Mouse (Mus musculus) retina, embryonic 14.5 days (tissue): Measurements from ENCODE around the gene Kifc5b.
"Not testable (repeated sequence)": the region's sequence is repeated elsewhere in the genome, so short reads cannot be mapped to it uniquely, and the experiment has no call there.

ENCODE experiments used
- DNase-seq: peaks from one replicate; pipeline ENCODE4 v3.0.0-alpha.2; 2015; ENCODE audit warnings: low spot score

Gene Kifc5b

GRCm38 (mm10) chr17:26919516-26919915, 2.6 kb downstream of the Kifc5b start:
- not testable (repeated sequence) for DNase-seq

- DNase-seq: not testable (repeated sequence)
Observed at GRCm38 (mm10) chr17:26922368-26922767, 5.5 kb downstream of the Kifc5b start.

DNA sequence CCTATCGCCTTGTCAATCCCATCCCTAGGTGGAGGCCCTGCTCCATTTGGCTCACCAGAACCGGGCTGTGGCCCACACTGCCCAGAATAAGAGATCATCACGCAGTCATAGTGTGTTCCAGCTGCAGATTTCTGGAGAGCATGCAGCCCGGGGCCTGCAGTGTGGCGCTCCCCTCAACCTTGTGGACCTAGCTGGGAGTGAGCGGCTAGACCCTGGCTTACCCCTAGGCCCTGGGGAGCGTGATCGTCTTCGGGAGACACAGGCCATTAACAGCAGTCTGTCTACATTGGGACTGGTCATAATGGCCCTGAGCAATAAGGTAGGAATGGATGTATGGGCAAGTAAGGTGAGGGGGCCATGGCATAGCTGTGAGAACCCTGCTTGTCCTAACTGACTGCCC, 8.5 kb downstream of the Kifc5b start:
- DNase-seq: not testable (repeated sequence)

DNA sequence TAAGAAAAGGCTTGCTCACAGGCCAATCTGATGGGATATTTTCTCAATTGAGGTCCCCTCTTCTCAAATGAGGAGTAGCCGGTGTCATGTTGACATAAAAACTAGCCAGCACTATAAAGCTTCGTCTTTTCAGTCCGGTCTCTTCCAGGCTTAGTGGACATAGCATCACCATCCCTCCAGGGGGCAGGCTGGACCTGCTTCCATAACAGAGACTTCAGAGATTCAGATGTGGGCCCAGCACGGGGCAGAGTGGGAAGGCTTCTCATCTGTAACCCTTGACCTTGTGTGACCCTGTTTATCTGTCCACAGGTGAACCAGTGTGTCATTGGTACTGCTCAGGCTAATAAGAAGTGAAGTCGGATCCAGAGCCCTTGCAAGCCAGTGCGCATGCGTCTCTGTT, 14.9 kb downstream of the Kifc5b start:
- peak; percentile 63 for DNase-seq

- DNase-seq: peak; percentile 88
Observed at GRCm38 (mm10) chr17:26932839-26933398, 16.0 kb downstream of the Kifc5b start, which contains the start of gene Phf1. Gene Phf1 (plus strand): TSS chr17:26933052.

- no peak for DNase-seq
Observed at GRCm38 (mm10) chr17:26933419-26933818, 16.5 kb downstream of the Kifc5b start.

- no peak for DNase-seq
Observed at GRCm38 (mm10) chr17:26933885-26934827, 17.3 kb downstream of the Kifc5b start.

DNA sequence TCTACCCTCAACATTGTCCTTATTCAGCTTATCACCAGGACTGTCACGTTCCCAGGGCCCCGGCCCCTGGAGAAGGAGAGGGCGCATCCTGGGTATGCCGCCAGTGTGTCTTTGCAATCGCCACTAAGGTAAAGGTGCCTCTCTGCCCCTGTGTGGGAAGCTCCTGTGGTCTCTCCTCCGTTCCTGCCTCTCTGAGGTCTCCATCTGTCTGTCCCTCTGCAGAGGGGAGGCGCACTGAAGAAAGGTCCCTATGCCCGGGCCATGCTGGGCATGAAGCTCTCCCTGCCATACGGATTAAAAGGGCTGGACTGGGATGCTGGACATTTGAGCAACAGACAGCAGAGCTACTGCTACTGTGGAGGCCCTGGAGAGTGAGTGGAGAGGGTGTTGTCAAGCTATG, 18.1 kb downstream of the Kifc5b start:
- DNase-seq: no peak

- DNase-seq: no peak
Observed at GRCm38 (mm10) chr17:26936453-26936852, 19.6 kb downstream of the Kifc5b start.

GRCm38 (mm10) chr17:26936921-26937695, 20.2 kb downstream of the Kifc5b start:
- DNase-seq: no peak

GRCm38 (mm10) chr17:26937883-26938695, 21.2 kb downstream of the Kifc5b start:
- no peak for DNase-seq

- no peak for DNase-seq
Observed at GRCm38 (mm10) chr17:26938731-26939130, 21.8 kb downstream of the Kifc5b start.

DNA sequence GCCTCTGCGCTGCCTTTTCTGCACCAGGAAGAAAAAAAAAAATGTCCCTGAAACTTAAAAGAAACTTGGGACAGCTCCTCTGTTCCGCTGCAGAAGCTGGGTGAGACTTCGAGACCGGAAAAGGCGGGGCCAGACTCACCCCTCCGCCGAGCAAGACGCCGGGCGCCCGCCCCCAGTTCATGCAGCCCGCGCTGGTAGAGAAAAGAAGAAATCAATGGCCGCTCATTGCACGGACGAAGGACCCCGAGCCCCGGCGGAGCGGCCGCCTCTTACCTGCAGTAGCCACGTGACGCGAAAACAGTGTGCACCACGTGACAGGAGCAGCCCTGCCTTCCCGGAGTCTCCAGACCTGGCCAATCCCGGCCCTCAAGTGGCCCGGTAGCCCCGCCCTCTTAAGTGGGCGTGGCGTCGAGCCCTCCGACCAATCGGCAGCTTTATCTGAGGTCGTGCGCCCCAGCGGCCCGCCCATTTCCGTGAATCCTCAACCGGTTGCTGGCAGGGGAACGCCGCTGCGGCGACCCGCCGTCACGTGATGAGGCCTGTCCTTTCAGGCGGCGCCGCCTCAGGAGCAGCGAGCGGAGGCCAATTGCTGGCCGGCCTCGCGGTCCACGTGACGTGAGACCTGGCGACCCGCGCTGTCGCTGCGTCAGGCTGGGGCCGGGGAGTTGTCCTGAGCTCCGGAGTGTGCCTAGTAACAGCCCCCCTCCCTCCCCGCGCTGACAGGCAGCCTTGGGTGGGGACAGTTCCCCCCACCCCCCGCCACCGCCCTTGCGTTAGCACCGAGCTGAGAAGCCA, 22.5 kb downstream of the Kifc5b start, which contains the start of gene Cuta:
TSS of gene Cuta (minus strand) at position 392 of the 795 bp plus-strand sequence.
- DNase-seq: peak; percentile 100

GRCm38 (mm10) chr17:26939973-26940300, 23.0 kb downstream of the Kifc5b start:
- DNase-seq: no peak

DNA sequence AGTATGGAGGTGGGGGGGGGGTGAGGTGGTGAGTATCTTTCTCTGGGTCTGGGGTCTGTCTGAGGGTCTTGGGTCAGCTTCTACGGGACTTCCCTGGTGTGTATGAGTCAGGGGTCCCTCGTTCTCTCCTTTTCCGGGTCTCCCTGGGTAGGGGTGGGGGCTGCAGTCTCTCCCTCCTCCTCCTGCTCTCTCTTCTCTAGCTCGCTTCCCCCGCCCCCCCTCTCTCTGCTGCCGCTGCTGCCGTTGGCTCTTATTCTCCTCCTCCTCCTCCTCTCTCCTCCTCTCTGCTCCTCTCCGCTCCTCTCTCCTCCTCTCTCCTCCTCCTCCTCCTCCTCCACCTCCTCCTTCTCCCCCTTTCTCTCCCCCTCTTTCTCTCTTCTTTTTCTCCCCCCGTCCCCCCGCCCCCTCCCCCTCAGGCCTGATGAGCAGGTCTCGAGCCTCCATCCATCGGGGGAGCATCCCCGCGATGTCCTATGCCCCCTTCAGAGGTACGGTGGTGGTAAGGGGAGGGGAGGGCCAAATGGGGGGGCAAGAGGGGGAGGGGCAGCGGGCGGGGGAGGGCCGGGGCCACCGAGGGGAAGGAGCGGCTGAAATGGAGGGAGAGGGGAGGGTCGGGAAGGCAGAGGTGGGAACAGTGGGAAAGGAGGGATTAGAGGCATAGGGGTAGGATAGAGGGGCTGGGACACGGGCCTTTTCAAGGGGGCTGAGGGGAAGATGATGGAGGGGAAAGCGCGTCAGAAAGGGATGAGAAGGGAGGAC, 24.3 kb downstream of the Kifc5b start, which contains the start of gene Syngap1:
TSS of gene Syngap1 (plus strand) at position 223 of the 759 bp plus-strand sequence.
- DNase-seq: peak; percentile 29

GRCm38 (mm10) chr17:26941841-26942570, 25.1 kb downstream of the Kifc5b start:
- DNase-seq: peak; percentile 27

- DNase-seq: no peak
Observed at GRCm38 (mm10) chr17:26945824-26946495, 29.1 kb downstream of the Kifc5b start.

DNA sequence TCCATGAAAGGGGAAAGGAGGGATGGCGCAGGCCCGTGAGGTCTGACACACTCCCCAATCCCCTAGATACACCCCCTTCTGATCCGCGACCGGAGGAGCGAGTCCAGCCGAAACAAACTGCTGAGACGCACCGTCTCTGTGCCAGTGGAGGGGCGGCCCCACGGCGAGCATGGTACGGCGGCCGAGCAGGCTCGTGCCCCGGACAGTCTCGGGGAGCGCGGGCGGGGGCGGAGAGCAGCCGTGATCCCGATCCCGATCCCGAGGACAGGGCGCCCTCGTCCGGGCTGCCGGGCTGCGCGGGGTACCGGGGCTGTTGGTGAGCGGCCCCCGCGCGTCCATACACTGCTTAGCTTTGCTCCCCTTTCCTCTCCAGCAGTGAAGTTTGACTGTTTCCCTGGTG, 29.7 kb downstream of the Kifc5b start:
- peak; percentile 65 for DNase-seq
